Mouse (Mus musculus) lung, embryonic 16.5 days (tissue): ENCODE results near the gene Dennd5b. TPM values are rescaled to one million over a fixed set of nuclear protein-coding genes. Genes with fewer than 3 reads are reported as not detected.
"Not testable (repeated sequence)": the region's sequence is repeated elsewhere in the genome, so short reads cannot be mapped to it uniquely, and the experiment has no call there.

Source experiments
- ATAC-seq: fragments of 200-750 bp; cut with Nextera tagmentation; 2 replicates; pipeline ENCODE4 v1.8.0; 2017; ENCODE audit warnings: low read depth, mild to moderate bottlenecking, moderate library complexity
- H3K27ac ChIP-seq: fragments of 300-500 bp; sonication (generic); 2 replicates; pipeline ENCODE4 v1.5.1; 2014; ENCODE audit warnings: mild to moderate bottlenecking, control low read depth, low read length
- H3K27me3 ChIP-seq: fragments of 300-500 bp; sonication (generic); 2 replicates; pipeline ENCODE4 v1.6.1; 2014; ENCODE audit warnings: low read depth, low read length, mixed read lengths; ENCODE audit not compliant: control insufficient read depth, insufficient read depth
- H3K36me3 ChIP-seq: fragments of 300-500 bp; sonication (generic); 2 replicates; pipeline ENCODE4 v1.6.1; 2014; ENCODE audit warnings: low read length; ENCODE audit not compliant: control insufficient read depth, insufficient read depth
- H3K4me1 ChIP-seq: fragments of 300-500 bp; sonication (generic); replicated peaks from 2 replicates; pipeline ENCODE4 v1.6.1; 2014; ENCODE audit warnings: low read length, mixed read lengths; ENCODE audit not compliant: control insufficient read depth, insufficient read depth
- H3K4me2 ChIP-seq: fragments of 300-500 bp; sonication (generic); 2 replicates; pipeline ENCODE4 v1.6.1; 2014; ENCODE audit warnings: low read depth, low read length, control low read depth
- H3K4me3 ChIP-seq: fragments of 300-500 bp; sonication (generic); 2 replicates; pipeline ENCODE4 v1.5.1; 2014; ENCODE audit warnings: mild to moderate bottlenecking, low read length, control low read depth
- H3K9ac ChIP-seq: fragments of 300-500 bp; sonication (generic); 2 replicates; pipeline ENCODE4 v1.6.1; 2014; ENCODE audit warnings: low read length, control low read depth
- H3K9me3 ChIP-seq: fragments of 300-500 bp; sonication (generic); 2 replicates; pipeline ENCODE4 v1.6.1; 2016; ENCODE audit warnings: low read length; ENCODE audit not compliant: control insufficient read depth
- WGBS: fragments of 180-500 bp; shearing (Covaris S2); extraction: QIAGEN DNeasy Blood & Tissue Kit; methylation state at CpG from one replicate; pipeline ENCODE4 v1.1.7; 2014; 5-methylcytosine and 5-hydroxymethylcytosine counted together
- polyA plus RNA-seq: library from polyadenylated mRNA; unstranded; fragments of >200 nt; fragmentation: Nextera tagmentation; extraction: Ambion mirVana; gene quantifications from 2 replicates; pipeline ENCODE4 v1.2.1, GENCODE M21; 2015

Dennd5b gene
- polyA plus RNA-seq, 1 experiment from 2014 or later = 5.3 TPM

- ATAC-seq, H3K9ac ChIP-seq, H3K9me3 ChIP-seq, H3K4me3 ChIP-seq, H3K27me3 ChIP-seq, H3K4me2 ChIP-seq, H3K36me3 ChIP-seq, H3K27ac ChIP-seq: not testable (repeated sequence)
- H3K4me1 ChIP-seq = peaks cover 16% of the 10 kb centered on the region; the same call in 1 of the 2 replicates
- 81% methylated on average over 2 of the region's 3 CpGs for WGBS
These were observed 161.1 kb downstream of the Dennd5b start for GRCm38 (mm10) chr6:148940383-148940782.

Other genes starting within 250 kb of the Dennd5b start
- 14.9 and 15.2 TPM in 2 replicates for gene Caprin2, start 205.4 kb downstream of the Dennd5b start, polyA plus RNA-seq
- 91.0 and 99.0 TPM in 2 replicates for gene Sinhcaf, start 155.2 kb downstream of the Dennd5b start, polyA plus RNA-seq
- gene Gm10203, start 28.5 kb upstream of the Dennd5b start, polyA plus RNA-seq = not detected in 2 replicates
- gene Etfbkmt, start 38.2 kb upstream of the Dennd5b start, polyA plus RNA-seq = 17.3 and 18.5 TPM in 2 replicates
- gene Amn1, start 87.0 kb upstream of the Dennd5b start, polyA plus RNA-seq = 25.9 and 34.5 TPM in 2 replicates
- gene Resf1, start 207.7 kb upstream of the Dennd5b start, polyA plus RNA-seq = 46.7 and 49.0 TPM in 2 replicates